Mouse (Mus musculus): Measurements from ENCODE around the gene Cyp4b1. TPM values are rescaled to one million over a fixed set of nuclear protein-coding genes. Genes with fewer than 3 reads are reported as not detected.
"Not testable (repeated sequence)": the region's sequence is repeated elsewhere in the genome, so short reads cannot be mapped to it uniquely, and the experiment has no call there.

Gene Cyp4b1
- total RNA-seq (2021) (10 to 100 TPM; 32.6 to 41.4 TPM), polyA plus RNA-seq (2012; rRNA removed) (41.1 and 54.0 TPM in 2 replicates)
- long read RNA-seq, transcript Cyp4b1-201 (12 exons, 1,892 nt), result major isoform, 34 of 47 reads
- long read RNA-seq, partial matches to known transcripts, result 4 of 47 reads
- long read RNA-seq, other reads (novel, unspliced or antisense), result 9 of 47 reads

DNA sequence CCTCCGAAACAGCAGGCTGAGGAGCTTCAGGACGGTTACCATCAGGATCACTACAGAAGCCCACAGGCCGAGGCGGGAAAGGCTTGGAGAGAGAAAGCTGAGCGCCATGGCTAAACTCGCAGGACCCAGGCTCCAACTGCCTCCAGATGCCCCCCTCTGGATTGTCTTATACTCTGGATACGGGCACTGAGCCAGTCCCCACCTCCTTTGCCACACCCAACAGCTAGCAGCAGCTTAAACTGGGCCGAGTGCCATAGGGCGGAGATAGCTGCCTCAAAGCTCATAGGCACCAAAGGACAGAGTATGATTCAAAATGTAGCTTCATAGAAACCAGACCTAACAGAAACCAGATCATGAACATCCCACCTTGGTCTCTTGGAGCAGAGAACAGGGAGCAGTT lies at the start of gene Cyp4b1:
Gene Cyp4b1 (minus strand): TSS at position 144 of the 400 bp plus-strand sequence.
- peak; percentile 67 for DNase-seq

DNA sequence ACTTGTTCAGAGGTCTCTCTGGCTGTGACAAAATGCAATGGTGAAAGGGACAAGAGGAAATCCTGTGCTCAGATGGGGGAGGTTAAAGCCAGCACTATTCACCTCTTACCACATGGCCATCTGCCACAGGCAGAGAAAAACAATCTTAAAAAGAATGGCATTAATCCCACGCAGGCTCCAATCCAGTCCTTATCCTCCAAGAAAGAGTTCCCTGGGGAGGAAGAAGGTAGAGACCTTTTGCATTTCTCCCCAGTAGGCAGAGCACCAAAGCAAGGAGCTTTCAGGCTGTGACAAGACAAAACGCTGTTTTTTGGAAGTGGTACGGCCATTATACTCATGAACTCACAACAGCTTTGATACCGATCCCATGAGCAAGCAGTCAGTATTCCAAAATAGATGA lies 38.8 kb upstream of the Cyp4b1 start:
- peak; percentile 39 for DNase-seq

DNA sequence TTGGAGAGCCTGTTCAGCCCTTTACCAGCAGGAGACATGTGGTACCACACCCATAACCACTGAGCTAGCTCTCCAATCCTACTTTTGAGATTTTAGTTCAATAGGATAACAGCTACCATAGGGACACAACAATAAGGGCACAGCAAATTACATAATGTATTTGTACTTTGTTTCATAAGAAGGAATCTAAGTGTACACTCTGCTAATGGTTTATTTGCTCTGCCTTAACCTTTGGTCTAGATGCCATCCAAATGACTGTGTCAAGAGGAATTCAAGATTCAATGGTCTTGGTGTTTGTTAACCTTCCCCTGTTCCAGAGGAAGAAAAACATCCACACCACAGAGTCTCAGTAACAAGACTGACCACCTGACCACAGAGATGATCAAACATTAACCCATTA lies 11.7 kb upstream of the Cyp4b1 start:
- no peak for DNase-seq

DNA sequence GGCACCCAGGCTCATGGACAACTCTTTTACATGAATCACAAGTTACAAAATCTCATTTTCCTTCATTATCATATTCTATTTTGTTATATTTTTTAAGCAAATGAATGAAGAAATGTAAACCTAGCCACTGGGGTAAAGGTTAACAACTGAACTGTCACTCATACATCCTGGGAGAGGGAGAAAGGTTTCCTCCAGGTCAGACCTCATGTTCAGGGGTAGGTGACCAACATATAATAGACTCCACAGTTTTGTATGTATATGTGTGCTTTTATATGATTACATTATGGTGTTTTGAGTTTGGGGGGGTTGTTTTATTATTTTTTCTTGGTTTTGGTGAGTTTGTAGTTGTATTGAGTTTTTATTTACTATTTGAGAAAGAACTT lies 10.3 kb upstream of the Cyp4b1 start:
- no peak for DNase-seq

DNA sequence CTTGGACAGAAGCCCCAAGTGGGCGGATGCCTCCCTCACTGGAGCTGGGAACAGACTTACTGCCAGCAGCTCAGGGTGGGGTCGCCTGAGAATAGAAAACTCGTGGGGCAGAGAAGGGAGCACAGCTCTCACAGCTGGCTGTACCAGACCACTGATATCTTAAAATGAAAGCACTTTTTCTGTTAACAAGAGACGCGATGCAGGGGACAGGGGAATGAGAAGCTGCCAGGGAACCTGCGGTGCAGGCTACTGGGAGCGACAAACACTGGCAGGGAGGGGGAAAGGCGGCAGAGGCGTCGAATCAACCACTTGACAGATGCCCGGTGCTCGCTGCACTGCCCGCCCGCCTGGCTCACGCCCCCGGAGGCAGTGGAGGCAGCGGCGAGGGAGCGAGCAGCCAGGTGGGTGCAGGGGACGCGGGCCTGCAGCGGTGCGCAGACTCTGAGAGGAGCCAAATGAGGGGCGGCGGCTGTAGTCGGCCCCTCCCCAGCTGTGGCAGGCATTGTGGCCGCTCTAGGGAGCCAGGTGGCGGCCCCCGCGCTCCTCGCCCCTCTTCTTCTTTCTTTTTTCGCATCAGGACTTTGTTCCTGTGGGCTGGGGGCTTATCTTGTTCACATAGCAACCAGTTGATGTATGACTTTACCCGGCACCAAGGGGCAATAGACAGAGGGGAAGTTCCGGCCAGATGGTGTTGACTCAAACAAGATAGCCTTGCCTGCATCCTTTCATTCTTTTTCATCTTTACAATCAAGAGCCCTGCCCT lies 9.8 kb upstream of the Cyp4b1 start:
- DNase-seq, result peak; percentile 50

DNA sequence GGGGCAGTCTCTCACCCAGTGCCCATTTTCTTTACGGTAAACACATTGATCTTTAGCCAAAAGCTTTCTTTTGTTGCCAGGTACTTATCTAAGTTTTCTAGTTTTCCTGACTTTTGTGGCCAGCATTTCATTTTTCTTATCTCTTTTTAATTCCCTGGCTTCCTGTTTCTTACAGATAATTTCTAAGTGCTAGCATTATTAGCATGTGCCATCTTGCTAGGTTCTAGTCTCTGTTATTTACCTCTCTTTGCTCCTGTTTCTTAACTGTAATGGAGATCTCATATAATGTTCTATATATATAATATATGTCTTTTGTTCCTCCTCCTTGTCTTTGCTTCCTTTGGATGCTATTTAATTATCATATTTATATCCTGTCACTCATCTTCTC lies 9.0 kb upstream of the Cyp4b1 start:
- DNase-seq, result not testable (repeated sequence)

DNA sequence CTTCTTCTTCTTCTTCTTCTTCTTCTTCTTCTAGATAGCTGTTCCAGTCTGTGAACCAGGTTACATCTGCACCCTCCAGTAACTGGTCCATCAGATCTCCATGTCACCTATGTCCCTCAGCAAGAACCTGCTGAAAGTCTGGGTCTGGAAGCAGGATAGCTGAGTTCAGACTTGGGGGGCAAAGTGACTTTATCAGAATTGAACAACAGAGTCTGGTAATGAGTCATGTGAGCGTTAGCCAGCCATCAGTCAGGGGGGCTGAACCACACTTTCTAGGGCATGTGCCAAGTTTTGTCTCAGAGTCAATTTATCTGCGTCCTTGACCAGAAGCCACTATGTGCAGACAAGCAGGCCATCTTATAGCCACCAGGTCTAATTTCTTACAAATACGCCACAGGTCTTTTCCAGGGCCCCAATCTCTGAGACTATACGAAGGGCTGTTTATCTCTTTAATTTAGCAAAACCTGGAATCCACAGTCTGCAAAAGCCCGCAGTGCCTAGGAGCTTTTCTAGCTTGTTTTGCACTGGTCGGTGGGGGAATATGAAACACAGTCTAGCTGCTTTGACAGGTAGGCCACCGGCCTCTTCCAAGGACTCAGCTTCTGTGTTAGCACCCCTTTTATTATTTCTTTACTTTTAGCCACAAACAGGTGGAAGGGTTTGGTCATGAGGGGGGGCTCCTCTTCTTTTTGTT lies 8.5 kb upstream of the Cyp4b1 start:
- peak; percentile 23 for DNase-seq

DNA sequence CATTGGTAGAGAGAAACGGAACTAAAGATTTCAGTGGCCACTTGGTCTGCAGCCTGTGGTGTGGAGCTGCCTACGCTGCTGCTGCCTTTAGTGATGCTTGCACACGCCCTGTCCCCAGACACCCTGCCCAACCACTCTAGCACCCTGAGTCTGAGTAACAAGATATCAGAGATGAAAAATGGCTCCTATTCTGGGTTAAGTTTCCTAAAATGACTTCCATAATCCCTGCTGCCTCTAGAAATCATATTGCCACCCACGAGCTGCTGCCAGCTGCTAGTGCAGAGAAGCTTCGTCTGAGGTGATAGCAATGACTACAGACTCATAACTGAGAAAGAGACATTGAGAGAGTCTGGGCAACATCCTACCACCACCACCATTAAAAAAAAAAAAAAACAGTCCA lies 3.3 kb upstream of the Cyp4b1 start:
- DNase-seq, result no peak

DNA sequence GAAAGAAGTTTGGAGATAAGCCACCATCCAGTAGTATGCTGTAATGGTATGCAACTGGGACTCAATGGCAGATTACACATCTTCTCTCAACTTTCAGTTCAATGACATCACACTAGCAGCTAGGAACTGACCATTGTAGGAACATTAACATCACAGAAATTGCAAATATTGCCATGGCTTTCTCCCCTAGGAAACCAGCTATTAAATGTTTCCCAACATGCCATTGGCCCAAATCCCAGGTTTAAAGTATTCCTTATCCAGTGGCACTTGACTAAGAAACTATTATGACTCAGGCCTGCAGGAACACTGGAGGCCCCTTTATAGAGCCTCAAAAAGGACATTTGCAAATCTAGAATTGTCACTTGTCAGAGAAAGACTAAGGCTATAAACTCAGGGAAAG lies 1.8 kb upstream of the Cyp4b1 start:
- DNase-seq, result no peak

DNA sequence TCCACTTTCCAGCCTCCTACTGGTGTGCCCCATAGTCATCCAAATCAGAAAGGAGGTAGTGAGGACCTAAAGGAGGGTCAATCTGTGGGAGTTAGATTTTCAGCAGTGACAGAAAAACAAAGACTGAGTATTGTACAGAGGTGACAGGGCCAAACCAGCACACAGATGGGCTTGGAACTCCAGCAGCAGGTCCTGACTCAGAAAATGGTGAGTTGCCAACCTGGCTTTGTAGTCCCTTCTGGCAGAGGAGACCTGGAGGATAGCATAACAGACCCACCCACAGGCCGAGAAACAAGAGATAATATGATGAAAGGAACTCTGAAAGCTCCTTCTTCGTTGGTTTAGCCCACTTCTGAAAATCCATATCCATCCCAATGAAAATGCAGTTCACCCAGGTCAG lies 1.2 kb upstream of the Cyp4b1 start:
- no peak for DNase-seq

DNA sequence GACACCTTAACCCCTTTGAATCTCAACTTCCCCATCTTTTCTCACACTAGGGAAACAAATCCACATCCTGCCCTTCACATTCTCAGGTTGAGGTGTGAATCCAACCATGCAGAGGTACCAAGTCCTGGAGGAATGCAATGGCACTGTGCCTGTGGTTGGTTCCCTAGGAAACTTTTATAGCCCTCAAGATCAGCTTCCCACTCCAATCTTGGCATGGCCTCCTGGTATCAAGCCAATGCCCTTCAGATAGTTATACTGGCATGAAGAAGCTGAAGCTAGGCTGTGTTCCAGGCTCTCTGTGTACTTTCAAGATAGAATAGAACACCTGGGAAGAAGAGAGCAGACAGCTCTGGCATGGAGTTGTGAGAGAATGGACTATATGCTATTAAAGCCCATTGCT lies 2.2 kb downstream of the Cyp4b1 start:
- no peak for DNase-seq

DNA sequence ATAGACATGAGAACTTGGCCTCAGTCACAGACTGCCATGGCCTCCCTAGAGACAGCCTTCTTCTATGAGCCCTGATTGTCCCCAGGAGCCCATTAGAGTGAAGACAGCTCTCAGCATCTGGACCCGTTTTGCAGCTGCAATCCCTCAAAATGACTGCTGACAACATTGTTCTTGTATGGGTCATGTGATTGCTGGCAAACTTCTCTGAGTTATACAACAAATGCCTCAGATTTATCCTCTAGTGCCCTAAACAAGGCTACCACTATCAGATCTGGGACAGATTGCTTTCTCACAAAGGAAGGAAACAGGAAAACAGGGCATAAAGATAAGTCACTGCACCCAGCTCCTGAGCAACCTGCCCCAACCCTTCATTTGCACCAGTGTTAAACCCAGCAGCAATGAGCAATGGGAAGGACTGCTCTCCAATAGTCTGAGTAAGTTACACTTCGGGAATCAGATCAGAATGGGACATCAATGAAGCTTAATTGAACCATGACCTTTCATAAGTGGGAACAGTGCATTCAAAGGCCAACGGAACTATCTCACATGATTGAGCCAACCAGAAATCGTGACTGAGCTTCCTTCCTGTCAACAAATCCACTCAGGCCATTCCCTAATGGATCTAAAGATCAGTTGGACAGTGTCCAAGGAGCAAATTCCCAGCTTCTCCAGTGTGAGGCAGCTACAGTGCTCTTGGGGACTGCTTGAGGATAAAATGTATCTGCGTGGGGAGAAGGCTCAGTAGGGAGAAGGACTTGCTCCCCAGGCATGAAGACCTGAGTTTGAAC lies 4.4 kb downstream of the Cyp4b1 start:
- peak; percentile 25 for DNase-seq

DNA sequence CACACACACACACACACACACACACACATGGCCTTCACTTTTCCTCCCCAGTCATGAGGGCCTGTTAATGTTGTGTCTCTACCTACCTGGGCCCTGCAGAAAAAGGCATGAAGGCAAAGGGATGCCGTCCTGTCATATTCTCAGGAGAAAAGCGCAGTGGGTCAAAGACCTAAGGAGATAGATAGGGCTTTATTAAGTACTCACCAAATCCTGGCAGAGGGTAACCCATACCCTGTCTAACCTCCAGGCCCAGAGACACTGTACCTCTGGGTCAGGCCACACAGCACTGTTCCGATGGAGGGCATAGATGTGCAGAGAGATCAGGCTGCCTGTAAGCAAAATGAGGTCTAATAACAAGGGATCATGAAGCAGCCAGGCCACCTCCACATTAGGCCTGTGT lies 22.0 kb downstream of the Cyp4b1 start:
- not testable (repeated sequence) for DNase-seq

DNA sequence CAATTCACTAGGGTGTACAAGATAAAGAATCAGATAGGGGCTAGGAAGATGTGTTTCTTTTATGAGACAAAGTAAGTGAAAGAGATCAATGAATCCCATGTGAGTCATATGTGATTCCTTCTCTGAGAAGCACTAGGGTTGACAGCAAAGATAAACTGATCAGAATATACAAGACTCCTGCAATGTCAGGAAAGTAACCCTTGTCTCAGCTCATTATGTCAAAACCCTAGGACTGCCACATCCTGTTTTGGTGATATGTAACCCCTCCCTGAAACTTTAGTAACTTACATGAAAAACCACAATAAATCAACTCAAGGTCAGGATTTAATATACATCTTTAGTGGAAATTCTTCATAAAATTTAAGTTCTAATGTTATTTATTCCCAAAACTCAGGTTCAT lies 33.5 kb downstream of the Cyp4b1 start:
- no peak for DNase-seq

DNA sequence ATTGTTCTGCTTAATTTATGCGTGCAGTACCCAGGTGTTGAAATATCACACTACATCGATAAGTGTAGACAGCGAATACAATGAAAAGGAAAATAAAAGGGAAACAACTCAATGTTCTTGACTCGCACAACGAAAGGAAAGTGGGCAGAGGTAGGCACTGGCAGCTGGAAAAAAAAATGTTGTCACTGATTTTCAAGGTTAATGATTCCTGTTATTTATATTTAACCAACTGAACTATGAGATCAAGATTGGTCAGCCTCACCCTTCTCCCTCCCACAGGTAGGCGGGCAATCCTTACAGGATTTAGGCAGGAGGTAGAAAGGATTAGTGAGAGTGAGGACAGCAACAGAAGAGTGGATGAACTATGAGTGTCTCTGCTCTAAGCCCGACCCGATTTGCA lies 46.9 kb downstream of the Cyp4b1 start, which contains the start of gene Cyp4a32:
Gene Cyp4a32 (plus strand): TSS at position 359 of the 400 bp plus-strand sequence.
- DNase-seq, result not testable (repeated sequence)

DNA sequence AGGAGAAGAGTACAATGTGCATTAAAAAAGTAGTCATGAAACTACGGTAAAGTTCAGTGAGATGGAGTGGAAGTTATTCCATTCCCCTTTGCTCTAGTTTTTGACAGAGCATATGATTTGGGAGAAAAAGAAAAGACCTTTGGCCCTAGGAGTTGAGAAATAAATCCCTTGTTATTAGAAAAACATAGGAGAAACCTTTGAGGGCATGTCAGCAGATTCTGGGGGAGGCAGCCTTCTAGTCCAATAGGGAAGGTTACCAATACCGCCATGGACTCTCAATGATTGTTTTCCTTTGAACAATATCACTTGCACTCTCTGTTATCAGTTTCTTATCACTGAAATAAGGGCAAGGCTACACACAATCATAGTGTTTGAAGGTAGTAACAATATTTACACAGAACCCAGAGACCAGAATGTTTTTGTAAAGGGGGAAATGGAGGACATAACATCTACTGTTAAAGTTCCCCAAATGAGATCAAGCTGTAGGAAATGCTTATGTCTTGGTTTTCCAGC lies 50.6 kb downstream of the Cyp4b1 start:
- DNase-seq, result no peak

DNA sequence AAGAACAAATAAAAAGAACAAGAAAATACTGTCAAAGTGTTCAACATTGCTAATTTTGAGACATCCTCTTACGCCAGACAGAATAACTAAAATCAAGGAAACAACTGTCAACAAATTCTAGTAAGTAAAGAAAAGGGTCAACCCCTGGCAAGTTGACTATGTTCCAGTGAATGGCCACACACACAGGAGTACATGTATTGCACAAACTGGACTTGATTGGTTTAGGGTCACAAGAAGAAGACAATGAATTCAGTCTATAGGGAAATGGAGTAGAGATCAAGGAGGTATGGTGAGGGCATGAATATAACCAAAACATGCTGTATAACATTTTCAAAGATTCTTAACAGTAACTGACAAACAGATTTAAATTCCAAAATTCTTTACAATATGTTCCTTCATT lies 51.2 kb downstream of the Cyp4b1 start:
- DNase-seq, result no peak

DNA sequence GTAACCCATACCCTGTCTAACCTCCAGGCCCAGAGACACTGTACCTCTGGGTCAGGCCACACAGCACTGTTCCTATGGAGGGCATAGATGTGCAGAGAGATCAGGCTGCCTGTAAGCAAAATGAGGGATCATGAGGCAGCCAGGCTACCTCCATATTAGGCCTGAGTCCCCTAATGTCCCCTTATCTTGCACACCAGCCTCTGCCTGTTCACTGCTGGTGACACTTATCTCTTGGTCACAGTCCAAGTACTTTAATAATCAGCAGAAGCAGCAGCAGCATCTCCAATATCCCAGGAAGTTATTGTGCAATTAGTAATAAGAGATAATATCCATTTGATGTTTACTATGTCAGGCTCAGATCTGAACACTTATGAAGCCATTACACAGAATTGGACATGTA lies 64.5 kb downstream of the Cyp4b1 start:
- no peak for DNase-seq

DNA sequence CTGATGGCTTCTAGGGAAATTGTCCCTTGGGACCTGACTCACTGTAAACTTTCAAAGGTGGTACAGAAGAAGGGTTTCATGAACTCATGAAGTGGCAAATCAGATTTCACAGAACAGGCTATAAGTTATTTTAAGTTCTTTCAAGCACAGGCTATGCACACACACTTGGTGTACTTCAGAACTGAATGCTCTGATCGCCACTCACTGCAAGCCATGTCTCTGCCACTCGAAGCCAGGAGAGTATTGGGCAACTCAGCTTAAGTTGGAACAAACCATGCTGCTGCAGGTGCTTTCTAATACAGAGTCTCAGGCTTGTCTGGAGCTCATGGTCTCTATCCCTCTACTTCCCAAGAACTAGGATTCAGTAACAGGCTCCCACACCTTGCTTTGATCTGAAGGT lies 71.7 kb downstream of the Cyp4b1 start:
- DNase-seq, result no peak

DNA sequence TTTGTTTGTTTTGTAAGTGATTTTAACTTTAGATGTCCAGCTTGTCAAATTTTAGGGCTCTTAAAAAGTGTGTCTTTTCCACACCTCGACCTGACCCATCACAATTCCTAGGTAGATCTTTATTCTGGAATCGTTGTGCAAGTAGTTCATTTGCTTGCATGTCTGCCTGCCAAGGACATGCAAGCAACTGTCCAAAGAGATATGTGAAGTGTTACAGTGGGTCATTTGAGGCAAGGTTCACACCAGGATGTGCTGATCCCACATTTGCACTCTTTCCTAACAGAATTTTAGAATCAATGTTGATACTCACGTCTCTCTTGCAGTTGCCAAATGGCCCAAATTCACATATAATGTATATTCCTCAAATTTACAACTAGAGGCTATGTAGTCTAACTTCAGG lies 72.3 kb downstream of the Cyp4b1 start:
- no peak for DNase-seq

All from adrenal gland, adult 2 months (tissue).